Mouse (Mus musculus) gastrocnemius, postnatal 36 days (tissue): ENCODE data around the gene Afap1. TPM values are rescaled to one million over a fixed set of nuclear protein-coding genes. Genes with fewer than 3 reads are reported as not detected.

Experiments
- DNase-seq, 2 experiments: peaks; one replicate each; pipeline ENCODE4 v3.0.0; 2022
- intact Hi-C: fragments of 180-260 bp; cut with DNase I; formaldehyde crosslinking; loops from one replicate; pipeline ENCODE4 v1.15.1; 2025
- total RNA-seq, 2 experiments: library from RNA; stranded (reverse); gene quantifications; 2 replicates each; pipeline ENCODE4 v1.2.3; 2021

Afap1 gene
- total RNA-seq, 2 experiments from 2014 or later = 6.3 to 6.9 TPM

DNA sequence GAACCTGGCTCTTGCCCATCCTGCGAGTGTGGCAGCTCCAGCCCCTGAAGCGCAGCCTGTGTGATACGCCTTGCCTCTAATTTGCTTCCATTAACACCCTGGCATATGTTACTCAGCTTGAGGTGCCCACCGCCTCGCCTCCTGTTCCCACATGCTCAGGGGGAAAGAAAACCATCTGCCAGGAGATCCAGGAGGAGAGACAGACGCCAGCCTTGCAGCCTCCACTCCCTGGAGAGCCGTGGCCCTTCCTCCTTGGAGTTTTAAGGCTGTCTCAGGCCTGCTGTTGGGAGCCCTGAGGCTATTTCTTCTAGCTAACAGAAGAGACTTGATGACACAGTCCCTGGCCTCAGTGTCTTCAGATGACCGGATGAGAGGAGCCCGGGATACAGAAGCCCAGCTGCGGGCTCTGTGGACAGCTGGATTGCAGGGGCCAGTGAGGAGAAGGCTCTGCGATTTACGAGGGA is 32.1 kb downstream of the Afap1 start:
- intact Hi-C loops = no loop called here
- DNase-seq = no peak

GRCm38 (mm10) chr5:35926511-35926910 is 33.4 kb downstream of the Afap1 start:
- DNase-seq = no peak
- intact Hi-C loops = no loop called here

GRCm38 (mm10) chr5:35931296-35931695 is 38.2 kb downstream of the Afap1 start:
- intact Hi-C loops = no loop called here
- no peak for DNase-seq

- intact Hi-C loops = no loop called here
Measured at GRCm38 (mm10) chr5:35933059-35933458, 39.9 kb downstream of the Afap1 start.

GRCm38 (mm10) chr5:35935939-35936338 is 42.8 kb downstream of the Afap1 start:
- intact Hi-C loops = no loop called here
- DNase-seq = no peak

More at GRCm38 (mm10) chr5:35933059-35933458, 39.9 kb downstream of the Afap1 start:
- DNase-seq = no peak

DNA sequence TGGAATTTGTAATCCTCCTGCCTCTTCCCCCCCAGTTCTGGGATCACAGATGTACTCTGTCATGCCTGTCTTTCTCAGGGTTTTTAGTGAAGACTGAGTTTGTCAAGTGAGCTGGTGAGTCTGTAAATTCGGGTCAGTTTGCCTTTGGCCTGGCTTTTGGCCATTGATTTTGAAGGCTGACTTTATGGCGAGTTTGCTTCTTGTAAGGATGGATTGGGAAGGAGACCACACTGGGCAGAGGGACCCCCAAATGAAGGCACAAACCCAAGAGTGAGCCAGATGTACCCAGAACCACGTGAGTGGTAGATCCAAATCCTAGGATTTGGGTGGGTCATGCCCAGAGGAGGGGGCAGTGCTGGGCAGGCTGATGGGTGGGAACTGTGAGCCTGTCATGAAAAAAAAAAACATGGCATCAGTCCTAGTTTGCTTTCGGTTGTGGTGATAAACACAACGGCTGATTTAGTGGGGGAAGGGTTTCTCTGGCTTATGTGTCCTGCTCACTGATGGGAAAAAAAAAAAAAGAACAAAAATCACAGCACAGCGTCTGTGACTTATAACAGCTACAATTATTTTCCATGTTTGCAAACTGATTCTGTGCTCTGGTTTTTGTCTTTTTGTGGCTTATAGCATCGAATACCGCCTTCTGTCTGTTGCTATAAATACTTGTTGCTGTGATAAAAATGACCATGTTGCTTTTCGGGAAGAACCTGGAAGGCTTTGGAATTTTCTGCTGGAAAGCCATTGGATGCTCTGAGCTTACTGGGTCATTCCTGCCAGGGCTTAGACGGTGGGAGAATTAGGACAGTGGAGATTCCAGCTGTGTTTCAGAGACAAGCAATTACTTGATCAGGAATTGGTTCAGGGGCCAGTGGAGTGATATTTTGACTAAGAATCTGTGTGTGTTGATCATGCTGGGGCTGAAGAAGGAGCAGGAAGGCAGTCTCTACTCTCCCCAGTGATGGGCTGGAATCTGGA is 45.4 kb downstream of the Afap1 start:
- intact Hi-C loops = no loop called here
- DNase-seq = no peak

GRCm38 (mm10) chr5:35939958-35940357 is 46.8 kb downstream of the Afap1 start:
- no peak for DNase-seq
- intact Hi-C loops = no loop called here

DNA sequence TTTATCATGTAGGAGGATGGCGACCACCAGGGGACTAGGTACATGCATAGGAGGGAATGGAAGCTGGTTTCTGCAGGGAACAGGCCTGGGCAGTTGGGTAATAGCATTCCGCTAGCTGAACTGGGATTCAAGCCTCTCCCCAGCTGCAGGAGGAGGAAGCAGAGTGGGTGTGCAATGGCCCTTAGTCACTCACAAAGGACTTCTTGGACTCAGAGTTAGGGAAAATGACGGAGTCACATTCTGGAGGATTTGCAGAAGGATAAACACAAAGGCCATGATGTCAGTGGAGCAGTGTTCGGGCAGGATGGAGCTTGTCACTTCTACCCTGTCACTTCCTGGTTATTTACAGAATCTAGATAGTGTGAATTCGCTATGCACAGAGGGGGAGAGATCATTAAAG is 50.4 kb downstream of the Afap1 start:
- no peak for DNase-seq
- intact Hi-C loops = no loop called here

GRCm38 (mm10) chr5:35946841-35947240 is 53.7 kb downstream of the Afap1 start:
- intact Hi-C loops = no loop called here
- no peak for DNase-seq

DNA sequence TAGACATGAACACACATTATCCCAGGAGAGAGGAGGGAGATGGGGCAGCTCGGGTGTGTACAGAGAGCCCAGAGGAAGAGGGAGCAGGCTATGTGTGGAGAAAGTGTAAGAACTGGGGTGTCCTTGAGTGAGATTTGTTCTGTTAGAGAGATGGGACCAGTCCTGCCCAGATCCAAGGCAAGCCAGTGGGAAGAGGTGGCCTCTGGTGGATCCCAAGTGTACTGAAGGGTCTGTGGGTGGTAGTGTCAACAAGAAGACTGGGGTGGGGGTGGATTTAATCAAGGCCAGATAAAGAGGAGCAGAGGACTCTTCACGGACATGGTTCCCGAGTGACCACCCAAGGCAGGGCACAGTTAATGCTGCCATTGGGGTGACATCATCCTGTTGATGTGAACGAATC is 54.3 kb downstream of the Afap1 start:
- intact Hi-C loops = no loop called here
- DNase-seq = no peak

DNA sequence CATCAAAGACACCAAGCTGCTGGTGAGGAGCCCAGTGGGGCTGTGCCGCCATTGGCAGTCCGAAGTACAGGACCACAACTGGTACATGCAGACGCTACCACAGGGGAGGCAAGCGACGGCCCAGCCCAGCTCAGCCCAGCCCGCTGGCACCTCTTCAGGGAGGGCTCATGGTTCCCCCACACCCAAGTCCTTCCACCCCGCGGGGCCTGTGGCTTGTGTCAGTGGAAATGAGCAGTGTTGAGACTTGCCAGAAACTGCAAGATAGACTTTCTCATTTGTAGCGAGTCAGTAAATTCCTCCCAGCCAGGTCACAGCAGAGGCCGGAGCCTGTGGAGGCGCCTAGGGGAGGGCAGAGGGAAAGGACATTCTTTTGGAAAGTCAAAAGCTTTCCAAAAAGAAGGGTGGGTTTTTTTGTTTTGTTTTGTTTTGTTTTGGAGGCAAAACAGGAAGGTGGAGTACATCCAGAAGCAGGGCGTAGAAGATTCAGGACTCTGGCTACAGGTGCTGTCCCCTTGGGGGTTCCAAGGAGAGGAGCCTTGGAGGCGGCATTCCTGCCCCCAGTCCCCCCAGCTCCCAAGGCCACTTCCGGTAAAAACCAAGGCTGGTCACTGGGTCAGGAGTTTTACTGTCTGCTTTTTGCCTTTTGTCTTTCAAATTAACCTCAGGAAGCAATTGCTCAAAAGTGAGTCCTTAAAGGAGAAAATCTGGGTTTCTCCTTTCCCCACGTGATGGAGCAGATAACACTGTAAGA is 55.3 kb downstream of the Afap1 start:
- intact Hi-C loops = no loop called here
- DNase-seq = peak; percentile 13 to 32

- intact Hi-C loops = no loop called here
- no peak for DNase-seq
Measured at GRCm38 (mm10) chr5:35949061-35949460, 55.9 kb downstream of the Afap1 start.

DNA sequence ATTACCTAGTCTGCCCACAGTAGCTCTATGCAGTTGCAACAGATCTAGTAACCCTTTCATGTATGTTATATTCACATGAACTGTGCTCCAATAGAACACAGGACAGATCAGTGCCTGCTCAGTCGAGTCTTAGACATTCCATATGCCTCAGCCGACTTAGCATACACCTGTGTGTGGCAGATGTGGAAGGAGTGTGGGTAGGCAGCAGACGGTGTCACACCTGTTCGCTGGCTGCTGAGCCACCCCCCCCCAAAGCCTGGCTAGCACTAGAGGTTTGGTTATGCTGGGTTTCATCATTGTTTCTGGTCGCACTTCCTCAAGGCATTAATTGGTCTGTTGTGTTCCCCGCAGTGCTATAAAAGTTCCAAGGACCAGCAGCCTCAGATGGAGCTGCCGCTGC is 57.4 kb downstream of the Afap1 start:
- no peak for DNase-seq
- intact Hi-C loops = no loop called here

DNA sequence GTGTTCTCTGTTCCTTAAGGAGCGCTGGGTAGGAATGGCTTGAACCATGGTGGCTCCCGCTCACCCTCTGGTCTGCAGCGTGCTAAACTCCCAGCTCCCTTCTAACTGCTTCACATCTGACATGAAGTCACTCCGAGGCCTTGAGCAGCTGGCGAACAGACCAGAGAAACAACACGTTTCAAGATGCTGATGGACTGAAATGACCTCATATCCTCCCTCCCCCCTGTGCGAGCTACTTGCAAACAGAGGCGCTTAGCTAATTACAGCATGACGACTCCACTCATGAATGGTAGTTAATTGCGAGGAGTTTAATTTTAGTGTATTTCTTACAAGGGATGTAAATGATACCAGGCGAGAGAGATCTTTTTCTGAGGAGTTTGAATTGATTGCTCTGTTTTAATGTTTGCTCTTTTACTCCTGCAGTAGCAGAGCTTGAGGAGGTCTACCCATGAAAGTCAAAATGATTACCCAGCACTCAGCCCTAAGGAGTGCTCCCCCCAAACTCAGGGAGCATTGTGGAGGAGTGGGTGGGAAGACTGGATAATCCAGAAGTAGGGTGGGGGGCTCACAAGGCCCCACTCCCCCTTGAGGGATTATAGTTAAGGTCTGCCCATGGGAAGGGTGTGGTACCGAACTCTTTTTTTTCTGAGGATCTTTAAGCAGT is 61.1 kb downstream of the Afap1 start:
- intact Hi-C loops = no loop called here
- DNase-seq = no peak

DNA sequence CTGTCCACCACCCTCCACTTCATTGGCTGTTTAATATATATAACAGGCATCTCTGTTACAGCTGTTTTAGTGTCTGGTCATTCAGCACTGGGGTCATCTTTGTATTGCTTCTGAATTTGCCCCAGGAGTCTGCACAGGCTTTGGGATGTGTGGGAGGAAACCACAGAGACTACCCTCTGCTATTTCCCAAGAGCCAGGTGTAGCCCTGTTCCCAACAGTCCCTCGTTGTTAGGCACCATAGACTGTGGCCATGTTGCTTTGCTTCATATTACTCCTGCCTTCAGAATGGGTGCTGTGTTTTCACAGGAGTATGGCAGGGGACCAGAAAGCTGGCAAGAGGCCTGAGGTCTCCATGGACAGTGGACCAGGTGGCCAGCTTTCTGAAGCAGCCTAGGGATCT is 63.1 kb downstream of the Afap1 start:
- peak in 1 of 2 experiments; percentile 8 for DNase-seq
- intact Hi-C loops = no loop called here

GRCm38 (mm10) chr5:35958681-35959080 is 65.6 kb downstream of the Afap1 start:
- intact Hi-C loops = no loop called here
- DNase-seq = peak in 1 of 2 experiments; percentile 10

- DNase-seq = no peak
- intact Hi-C loops = no loop called here
Measured at GRCm38 (mm10) chr5:35960168-35960567, 67.0 kb downstream of the Afap1 start.

DNA sequence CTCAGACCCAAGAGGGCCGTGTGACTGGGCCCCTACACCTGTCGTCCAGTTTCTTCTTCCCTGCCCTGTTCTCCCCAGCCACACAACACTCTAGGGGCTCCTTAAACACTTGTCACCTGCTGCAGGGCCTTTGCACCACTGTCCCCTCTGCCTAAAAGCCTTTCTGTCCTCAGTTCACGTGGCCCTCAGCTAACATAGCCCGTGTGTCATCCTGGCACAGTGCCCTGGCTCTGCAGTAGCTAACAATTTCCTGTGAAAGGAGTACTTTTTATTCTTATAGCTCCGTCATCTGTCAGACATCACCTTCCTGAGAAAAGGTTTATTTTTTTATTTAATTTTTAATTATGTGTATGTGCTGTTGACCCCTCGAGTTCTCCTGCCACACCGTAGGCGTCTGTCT is 68.2 kb downstream of the Afap1 start:
- DNase-seq = no peak
- intact Hi-C loops = no loop called here

GRCm38 (mm10) chr5:35963635-35964034 is 70.5 kb downstream of the Afap1 start:
- DNase-seq = no peak
- intact Hi-C loops = no loop called here

DNA sequence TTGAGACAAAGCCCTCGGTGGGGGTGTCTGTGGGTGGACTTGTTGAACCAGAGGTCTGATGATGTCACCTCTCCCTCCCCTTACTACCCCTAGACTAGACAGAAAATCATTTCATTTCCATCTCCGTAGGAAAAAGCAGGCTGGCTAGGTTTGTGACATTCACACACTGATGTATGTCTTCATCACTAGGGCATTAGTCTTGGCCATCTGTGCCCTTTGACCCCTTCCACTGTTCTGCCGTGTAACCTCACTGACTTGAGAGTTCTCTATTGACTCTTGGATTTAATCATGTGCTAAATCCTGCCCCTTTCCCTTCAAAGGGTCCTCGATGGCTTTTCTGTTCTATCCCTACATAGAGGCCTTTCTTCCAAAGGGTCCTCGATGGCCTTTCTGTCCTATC is 71.9 kb downstream of the Afap1 start:
- DNase-seq = no peak
- intact Hi-C loops = no loop called here

DNA sequence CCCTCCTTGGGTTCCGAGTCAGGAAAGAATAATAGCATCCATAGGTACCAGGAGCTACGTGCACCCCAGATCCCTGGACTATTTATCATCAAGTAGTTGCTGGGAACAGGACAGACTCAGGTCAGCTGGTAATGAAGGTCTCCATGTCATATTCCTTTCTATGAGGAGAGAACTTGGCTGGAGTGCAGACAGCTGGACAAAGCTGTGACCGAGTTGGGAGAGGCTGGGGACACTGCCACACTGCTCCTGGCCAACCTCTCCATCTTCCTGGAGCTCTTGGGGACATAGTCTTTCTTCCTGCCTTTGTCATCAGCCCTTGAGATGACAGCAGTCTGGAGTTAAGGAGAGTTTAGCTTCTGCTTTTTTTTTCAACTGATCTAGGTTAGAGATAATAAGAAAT is 76.7 kb downstream of the Afap1 start:
- intact Hi-C loops = loop anchor here (10.0 kb wide), 1 partner anchor 225 kb away; no protein-coding TSS in a partner anchor

More for the DNA sequence above, 76.7 kb downstream of the Afap1 start:
- DNase-seq = no peak
